Mouse (Mus musculus): ENCODE results near the gene Urah.

Urah gene

DNA sequence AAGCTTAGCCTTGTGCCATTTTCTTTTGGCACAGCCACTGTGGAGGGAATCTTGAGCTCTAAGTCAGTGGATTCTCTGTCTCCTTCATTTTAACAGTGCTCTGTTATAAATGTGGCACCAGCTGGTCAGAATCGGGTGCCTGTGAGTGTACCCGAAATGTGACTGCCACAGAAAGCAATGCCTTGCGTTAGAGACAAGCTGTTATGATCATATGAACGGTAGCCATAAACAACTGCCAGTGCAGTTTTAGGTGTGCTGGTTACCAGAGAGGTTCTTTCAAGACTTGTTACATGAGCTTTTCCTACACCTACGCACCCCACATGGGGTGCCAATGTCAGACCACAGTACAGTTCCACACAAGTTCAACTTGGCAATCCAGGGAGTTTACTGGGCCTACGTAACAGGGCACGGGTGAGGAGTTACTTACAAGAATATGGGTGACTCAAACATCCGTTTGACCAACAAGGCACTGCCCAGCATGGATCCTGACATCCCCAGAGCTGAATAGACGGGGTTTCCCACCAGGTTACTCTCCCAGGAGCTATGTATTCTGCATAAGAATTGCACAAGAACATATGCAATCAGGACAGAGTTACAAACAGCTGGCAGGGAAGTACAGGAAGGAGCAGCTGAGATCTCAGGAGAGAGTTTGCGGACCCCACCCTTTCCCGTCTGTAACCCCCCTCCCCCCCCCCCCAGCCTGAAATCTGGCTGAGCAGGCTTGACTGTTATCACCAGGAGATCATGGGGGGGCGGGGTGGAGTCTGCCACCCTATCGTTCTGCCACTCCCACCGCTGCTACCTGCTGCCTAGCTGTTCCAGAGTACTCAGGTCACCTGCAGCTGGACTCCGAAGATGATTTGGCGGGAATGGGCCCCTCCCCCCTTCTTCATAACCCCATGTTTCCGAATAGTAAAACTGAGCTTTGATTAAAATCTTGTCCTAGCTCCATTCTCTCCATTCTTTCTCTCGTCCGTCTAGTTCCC is 6.2 kb downstream of the Urah start:
- no peak for DNase-seq (ENCODE audit: low spot score)

DNA sequence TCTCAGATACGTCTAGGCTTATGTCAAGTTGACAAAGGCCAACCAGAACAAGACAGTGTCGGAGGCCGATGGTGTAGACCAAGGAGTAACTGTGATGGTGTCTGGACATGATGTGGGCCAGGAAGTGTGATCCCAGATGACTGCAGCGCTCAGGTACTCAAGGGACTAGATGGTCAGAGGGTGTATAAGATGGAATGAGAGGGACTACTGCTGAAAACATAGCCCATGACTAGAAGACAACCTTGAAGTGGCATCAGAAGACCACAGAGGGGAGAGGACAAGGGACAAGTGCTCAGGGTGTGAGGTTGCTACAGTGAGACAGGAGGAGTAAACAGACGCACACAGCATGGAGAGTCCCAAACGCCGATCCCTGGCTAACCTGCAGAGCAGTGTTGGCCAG is 9.0 kb downstream of the Urah start:
- no peak for DNase-seq (ENCODE audit: low spot score)

DNA sequence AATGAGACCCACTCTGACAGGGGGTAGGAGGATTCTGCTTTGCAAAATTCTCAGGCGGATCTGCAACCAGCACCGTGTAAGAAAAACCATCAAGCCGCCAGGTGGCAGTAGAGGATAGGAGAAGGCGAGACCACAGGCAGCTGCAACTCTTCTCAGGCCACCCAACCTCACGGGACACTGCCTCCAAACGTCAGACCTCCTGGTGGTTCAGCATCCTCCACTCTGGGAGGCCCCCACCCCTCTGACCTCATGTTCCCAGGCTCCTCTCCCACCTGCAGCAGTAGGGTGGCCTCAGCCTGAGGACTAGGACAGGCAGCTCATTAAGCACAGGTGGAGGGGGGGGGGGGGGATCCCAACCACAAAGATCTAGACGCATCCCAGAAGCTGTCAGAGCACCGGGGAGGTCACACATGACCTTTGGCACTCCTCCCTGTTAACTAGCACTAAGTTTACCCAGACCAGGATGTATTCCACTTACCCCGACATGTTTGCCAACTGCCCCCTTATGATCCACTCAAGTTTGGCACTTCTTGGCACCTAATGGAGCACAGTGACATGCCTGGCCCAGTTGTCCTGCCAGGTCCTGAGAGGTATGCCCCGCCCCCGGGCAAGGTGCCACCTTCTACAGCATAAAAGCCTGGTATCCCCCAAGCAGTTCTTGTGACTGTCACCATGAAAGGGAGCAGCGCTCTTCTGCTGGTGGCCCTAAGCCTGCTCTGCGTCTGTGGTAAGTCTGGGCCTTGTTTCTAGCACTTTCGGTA is 10.3 kb downstream of the Urah start, which contains the start of gene Scgb1c1:
Gene Scgb1c1 (plus strand): TSS at position 643 of the 761 bp plus-strand sequence.
- DNase-seq (ENCODE audit: low spot score) = peak; percentile 92

DNA sequence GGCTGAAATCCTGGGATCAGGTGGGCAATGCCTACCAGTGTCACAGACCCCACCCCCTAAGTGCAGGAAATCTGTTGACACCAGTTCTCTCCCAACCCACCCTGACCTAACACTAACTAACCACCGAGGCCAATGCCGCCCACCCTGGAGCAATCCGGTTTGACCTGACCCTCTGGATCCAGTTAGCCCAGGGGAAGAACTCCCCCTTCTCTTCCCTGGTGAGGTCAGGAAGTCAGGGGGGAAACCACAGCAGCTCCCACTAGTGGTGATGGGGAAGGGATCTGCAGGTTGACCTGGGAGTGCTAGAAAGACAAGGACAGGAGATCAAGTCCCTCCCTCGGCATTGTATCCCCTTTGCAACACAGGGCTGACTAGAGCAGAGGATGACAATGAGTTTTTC is 10.9 kb downstream of the Urah start:
- DNase-seq (ENCODE audit: low spot score) = no peak

DNA sequence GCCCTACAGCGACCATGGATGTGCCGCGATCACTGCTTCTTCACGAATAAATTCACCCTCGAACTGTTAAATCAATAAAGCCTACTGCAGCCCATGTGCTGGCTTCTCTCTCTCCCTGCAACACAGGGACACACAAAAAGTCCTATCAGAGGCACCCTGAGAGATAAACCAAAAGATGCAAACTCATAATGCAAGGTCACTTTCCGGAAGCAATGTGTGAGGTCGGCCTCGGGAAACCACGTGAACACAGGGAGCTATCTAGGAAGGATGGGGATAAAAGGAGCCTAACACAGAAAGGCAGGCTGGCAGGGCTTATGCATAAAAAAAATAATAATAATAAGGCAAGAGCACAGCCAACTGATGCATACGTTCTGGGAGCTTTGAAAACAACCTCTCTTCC is 11.9 kb downstream of the Urah start:
- DNase-seq (ENCODE audit: low spot score) = no peak

DNA sequence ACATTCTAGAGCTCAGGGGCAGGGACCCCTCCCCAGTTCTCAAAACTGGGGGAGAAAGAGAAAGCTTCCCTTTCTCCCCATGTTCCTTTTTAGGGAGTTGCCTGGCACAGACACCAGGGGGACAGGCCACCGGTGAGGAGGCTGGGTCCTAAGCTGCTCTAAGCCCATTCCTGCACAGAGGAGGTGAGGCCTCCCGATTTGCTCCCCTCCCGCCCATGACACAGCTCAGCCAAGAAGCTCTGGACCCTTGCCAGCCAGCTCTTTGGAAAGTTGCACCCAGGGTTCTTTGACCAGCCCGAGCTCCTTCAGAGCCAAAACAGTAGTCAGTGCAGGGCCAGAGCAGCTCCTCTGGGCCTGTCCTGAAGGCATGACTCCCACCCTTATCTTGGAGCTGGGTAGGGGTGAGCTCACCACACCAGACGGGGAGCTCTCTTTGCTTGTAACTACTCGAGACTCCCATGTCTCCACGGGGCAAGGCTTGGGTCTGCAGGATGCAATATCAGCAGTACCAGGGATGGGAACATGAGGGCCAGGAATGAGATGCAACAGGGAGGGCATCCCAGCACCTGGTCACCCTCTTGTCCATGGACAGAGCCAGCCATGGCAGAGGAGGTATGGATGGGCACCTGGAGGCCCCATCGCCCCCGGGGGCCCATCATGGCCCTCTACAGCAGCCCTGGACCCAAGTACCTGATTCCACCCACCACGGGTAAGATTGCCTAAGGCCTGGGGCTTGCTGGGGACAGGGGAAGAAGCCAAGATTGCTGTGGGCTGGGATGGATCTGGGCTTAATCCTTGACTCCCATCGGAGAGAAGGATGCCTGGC is 13.2 kb downstream of the Urah start, which contains the start of gene Odf3:
Gene Odf3 (plus strand): TSS at position 51 of the 826 bp plus-strand sequence.
- no peak for DNase-seq (ENCODE audit: low spot score)

DNA sequence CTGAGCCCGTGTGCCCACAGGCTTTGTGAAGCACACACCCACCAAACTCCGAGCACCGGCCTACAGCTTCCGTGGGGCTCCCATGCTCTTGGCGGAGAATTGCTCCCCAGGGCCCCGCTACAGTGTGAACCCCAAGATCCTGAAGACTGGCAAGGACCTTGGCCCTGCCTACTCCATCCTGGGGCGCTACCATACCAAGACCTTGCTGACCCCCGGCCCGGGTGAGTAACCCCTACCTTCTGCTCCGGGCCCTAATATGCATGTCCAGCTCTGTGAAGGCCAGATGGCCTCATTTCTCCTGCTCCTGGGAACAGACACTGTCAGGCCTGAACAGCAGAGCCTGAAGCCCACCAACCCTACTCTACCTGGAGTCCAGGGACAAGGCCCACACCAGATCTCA is 13.8 kb downstream of the Urah start:
- no peak for DNase-seq (ENCODE audit: low spot score)

DNA sequence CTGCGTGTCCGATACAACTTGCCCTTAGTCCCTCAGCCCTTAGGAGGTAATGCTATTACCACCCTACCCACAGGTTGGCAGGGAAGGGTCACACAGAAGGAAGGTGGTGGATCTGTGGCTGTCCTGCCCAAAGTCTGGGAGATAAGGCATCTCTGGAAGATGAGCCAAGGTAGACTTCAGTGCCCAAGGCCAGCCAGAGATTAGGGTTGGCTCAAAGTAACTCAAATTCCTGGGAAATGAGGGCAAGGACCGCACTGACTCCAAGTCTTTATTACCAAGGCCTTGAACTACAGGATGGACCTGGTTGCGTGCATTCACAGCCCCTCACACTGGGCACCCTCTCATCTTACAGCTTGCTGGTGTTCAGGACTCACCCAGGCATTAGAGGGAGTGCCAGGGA is 17.1 kb downstream of the Urah start:
- DNase-seq (ENCODE audit: low spot score) = no peak

DNA sequence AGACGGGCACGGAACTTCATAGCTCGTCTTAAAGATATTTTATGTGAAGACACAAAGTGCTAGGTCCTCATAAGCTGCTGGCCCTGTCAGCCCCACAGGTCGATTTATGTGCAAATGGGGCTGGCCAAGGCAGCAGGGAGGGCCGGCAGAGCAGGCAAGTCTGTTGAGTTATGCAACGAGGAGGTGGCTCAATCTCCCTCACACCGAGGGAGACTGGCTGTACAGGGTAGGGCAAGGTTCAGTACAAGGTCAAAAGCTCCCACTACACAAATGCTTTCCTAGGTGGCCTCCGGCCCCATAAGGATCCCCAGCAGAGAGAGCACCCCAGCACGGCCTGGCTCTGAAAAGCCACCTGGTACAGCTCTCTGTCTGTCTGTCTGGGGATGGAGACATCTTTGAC is 18.6 kb downstream of the Urah start:
- DNase-seq (ENCODE audit: low spot score) = no peak

DNA sequence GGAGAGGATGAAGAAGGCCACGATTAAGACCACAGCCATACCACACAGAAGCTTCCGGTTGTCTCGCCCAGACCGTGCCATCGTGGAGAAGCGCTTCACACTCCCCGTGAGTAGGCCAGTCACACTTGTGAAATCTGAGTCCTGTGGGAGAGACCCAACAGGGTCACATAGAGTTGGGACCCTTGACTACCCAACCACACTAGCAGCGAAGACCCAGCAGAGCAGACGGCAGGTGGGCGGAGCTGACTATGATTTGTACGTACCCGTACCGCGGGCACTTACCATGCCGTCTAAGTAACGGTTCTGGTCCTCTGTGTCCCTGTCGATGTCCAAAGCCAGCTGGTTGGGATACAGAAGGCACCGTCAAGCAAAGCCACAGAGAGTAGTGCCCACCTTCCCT is 19.7 kb downstream of the Urah start:
- no peak for DNase-seq (ENCODE audit: low spot score)

DNA sequence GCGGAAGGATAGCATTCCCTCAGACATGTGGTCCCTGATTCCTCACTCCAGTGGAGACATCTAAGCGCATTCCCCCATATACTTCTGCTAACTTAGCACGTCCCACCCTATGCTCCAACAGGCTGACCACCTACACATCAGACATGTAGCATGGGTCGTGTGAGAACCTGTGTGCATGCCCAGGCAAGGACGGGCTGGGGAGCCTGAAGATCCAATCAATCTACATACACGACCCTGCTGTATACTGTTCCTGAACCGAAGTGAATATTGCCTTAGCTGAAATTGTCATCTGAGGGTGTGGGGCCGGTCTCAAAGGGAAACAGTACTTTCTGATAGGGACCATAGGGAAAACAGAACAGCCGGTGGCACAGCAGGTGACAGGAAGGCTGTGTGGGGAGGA is 20.4 kb downstream of the Urah start:
- DNase-seq (ENCODE audit: low spot score) = no peak

DNA sequence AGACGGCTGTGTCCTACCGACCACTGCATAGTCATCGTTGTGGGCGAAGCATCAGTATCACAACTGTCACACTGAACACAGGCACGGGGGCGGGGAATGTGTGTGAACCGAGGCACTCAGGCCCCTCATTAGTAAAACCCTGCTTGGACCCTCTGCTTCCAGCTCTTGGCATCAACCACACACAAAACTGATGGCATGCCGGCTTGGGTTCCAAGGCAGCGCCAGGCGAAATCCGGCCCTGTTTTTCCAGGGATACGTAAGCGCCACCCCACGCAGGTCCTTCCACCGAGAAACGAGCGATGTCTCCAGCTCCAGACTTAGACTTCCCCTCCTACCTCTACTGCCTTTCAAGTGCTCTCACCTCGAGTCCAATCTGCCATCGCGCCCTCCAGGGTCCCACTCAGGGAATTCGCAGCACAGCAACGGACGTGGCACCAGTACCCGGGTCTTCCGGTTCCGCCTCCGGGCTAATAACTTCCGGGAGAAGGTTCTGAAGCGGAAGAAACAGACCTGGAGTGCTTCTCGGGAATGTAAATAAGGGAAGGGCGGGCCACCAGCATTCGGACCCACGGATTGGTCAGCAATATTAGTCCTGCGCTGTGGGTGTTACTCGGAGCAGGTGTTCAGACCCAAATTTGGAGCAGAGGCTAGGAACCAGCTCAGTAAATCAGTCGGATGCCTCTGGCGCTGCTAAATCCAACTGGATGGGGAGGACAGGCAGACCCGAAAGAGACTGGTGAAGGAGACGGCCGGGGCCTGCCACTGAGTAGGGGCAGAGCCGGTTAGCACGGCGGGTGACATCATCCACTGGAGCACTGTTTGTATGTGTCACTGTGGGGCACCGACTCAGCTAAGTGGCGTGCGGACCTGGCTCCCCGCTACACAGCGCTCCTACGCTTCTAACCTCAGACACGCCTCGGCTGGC is 21.3 kb downstream of the Urah start, which contains the start of gene Gm45785:
Gene Gm45785 (minus strand): TSS at position 472 of the 925 bp plus-strand sequence.
- DNase-seq (ENCODE audit: low spot score) = peak; percentile 95

DNA sequence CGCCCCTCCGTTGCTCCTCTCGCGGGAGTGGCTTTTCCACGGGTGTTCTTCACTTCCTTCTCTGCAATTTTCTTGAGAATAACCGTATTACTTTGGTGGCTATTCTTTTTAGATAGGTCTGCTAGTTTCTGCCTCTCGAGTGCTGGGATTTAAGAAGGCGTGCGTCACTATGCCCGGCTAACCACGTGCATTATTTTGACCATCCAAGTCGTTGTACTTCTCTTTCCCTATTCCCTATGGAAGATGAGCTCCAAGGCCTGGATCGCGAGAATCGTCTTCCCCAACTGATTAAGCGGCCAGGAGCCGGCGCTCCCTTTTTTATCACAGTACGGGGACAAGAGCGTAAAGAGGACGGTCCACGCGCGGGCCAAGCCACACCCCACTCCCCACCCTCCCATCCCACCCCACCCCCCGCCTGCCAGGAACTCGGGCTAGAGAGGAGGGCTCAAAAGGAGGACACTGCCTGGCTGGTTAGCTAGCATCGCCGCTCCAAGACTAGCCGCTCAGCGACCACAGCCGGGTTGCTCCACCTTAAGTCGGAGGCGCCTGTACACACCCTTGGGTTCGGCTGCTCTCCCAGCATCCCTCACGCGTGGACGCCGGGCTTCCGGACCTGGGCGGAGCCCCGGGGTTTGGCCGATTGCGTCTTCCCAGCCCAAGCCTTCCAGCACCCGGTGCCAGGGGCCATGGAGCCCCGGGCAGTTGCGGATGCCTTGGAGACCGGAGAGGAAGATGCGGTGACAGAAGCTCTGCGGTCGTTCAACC is 22.1 kb downstream of the Urah start, which contains the start of gene Ric8a:
Gene Ric8a (plus strand): TSS at position 173 of the 765 bp plus-strand sequence.
- DNase-seq (ENCODE audit: low spot score) = peak; percentile 94

DNA sequence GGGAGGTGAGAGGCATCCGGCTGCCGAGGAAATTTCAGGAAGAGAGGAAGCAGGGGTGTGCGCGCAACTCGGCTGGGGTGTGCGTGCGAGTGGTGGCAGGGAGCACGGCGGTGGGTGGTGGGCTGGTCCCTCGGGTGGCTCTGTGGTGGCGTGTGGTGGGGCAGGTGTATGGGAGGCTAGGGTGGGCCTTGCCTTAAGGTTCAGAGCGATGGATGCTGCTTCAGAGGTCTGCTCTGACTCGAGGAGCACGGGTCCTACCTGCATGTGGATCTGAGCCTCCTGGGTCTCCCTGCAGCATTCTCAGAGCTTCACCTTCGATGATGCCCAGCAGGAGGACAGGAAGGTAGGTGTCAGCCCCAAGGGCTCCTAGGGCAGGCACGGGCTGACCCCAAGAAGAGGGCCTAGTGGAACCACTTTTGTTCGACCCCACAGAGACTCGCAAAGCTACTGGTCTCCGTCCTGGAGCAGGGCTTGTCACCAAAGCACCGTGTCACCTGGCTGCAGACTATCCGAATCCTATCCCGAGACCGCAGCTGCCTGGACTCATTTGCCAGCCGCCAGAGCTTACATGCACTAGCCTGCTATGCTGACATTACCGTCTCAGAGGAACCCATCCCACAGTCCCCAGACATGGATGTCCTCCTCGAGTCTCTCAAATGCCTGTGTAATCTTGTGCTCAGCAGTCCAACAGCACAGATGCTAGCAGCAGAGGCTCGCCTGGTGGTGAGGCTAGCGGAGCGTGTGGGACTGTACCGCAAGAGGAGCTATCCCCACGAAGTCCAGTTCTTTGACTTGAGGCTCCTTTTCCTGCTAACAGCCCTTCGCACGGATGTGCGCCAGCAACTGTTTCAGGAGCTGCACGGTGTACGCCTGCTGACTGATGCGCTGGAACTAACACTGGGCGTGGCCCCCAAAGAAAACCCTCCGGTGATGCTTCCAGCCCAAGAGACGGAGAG is 23.0 kb downstream of the Urah start, which contains the start of gene Bet1l:
Gene Bet1l (minus strand): TSS at position 28 of the 956 bp plus-strand sequence.
- DNase-seq (ENCODE audit: low spot score) = no peak

DNA sequence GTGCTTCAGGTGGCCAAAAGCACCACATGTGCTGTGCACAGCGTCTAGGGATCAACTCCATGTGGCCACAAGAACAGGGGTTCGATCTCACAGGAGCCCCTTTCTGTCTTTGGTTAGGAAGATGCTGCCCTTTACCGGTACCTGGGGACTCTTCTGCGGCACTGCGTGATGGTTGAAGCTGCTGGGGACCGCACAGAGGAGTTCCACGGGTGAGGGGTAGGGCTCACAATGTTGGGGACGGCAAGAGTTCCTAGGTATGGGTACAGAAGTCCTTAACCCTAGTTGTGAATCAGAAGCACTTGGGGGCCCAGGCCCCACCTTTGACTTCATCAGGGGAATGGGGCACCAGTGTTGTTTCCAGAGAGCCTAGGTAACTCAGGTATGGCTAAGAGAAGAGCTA is 23.9 kb downstream of the Urah start:
- DNase-seq (ENCODE audit: low spot score) = no peak

DNA sequence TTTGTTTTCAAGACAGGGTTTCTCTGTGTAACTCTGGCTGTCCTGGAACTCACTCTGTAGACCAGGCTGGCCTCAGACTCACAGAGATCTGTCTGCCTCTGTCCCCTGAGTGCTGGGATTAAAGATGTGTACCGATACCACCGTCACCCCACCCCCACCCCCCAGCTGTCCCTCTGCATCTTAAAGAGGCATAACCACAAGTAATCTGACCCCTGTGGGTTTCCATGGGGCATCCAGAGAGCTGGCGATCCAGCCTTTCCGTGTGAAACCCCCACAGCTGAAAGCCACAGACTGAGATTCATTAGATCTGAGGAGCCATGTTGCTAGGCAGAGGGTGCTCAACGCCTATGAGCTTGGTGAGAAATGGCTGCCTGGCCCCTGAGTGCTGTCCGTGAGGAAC is 25.2 kb downstream of the Urah start:
- DNase-seq (ENCODE audit: low spot score) = no peak

DNA sequence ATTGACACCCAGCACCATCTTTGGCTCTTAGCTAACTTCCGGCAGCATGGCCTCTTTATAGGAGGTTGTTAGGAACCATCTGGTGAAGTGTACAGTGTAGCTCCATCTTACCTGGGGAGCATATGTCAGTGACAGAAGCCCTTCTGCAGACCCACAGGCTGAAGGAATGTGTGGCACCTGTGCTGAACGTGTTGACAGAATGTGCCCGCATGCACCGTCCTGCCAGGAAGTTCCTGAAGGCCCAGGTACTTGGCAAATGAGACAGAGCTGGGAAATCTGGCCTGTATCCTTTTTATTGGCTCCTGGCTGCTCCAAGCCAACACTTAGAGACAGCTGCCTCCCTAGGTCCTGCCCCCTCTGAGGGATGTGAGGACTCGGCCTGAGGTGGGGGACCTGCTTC is 25.9 kb downstream of the Urah start:
- no peak for DNase-seq (ENCODE audit: low spot score)

DNA sequence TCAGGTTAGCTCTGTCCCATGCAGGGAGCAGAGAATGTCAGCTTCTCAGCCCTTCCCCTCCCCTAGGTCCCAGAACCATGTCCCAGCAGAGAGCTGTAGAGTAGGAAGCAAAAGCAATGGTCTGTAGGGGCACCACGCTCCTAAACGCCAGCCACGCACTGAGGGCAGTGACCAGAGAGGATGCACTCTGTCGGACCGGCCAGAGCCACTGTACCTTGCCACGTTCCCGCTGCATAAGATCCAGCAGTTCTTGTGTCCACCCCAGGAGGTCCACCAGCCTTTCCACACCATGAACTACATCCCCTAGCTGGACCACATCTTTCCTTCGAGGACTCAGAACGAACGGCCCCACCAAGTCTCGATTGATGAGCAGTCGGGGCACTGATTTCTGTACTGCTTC is 29.9 kb downstream of the Urah start:
- no peak for DNase-seq (ENCODE audit: low spot score)

DNA sequence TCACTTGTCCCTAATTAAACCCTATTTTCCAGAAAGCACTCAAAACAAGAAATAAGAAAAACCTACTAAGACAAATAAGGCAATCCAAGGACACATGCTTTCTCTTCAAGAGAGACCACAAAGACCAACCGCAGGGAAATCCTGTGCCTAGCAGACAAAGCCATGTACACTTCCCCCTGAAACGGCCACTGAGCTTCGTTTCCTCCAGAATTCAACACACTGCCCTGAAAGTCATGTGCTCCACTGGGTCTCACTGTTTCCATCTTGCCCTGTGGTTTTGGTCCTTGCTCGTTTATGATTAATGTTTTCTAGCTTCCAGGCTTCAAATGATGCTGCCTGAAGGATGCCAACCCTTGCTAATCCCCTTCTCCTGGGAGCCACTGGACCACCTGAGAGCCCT is 39.4 kb downstream of the Urah start:
- DNase-seq (ENCODE audit: low spot score) = peak; percentile 16

Measured in lung, postnatal 25 days (tissue).